Mouse (Mus musculus): ENCODE results near the gene Mif. TPM values are rescaled to one million over a fixed set of nuclear protein-coding genes. Genes with fewer than 3 reads are reported as not detected.

Mif gene
- total RNA-seq (2023): 10 to 100 TPM; 87.8 to 90.9 TPM

GRCm38 (mm10) chr10:75859786-75860470 is at the start of gene Mif:
Gene Mif, minus strand, starts transcription at chr10:75860240.

DNA sequence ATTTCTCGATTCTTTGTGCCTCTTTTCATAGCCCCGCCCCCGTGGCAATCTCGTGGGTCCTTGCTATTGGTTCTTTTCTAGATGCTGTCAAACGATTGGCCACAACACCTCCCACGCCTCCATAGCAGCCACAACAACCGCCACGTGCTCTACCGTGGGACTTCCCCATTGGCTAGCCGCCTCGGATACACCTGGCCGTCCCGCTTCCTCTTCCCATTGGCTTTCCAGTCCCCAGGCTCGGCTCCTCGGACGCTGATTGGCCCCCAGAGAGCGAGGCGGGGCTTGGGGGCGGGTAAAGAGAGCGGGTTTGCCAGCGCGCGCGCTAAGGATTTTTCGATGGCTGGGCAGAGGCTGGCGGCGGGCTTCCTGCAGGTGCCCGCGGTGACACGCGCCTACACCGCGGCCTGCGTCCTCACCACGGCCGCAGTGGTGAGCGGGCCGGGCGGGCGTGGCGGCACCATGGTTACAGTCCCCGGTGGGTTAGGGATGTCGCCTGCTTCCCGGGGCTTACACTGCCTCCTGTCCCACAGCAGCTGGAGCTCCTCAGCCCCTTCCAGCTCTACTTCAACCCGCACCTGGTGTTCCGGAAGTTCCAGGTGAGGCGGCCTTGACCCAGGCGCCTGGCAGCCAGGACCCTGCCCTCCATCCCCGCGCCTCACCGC is 33.2 kb upstream of the Mif start, which contains the start of gene Derl3:
Gene Derl3, plus strand, starts transcription at position 325 of the 662 bp plus-strand sequence.

DNA sequence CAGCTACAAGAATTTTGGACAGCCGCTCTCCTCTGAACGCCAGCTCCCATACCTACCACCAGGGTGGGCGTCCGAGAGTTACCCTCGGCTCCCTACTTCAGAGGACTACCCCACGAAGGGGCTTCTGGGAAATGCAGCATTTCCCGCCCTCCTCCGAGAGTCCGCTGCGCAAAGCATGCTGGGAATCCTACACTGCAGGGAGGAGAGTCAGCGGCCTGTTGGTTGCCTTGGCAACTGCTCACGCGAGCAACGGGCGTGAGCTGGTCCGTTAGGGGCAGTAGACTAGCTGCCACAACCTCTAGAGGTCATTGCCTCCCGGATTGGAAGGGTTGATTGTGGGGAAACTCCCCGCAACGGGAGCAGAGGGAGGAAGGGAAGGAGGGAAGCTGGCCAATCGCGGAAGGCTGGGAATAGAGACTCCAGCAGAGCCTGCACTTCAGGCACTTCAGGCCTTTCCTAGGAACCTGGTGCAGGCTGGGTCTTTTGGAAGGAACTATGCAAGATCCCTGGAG is 22.7 kb downstream of the Mif start, which contains the start of gene Gstt2:
Gene Gstt2, minus strand, starts transcription at position 177 of the 512 bp plus-strand sequence.

GRCm38 (mm10) chr10:75822443-75822842 is 37.6 kb downstream of the Mif start, which contains the start of gene Gstt4:
Gene Gstt4, minus strand, starts transcription at chr10:75822543.

Other genes starting within 250 kb of the Mif start
- gene Susd2, start 216.2 kb downstream of the Mif start, total RNA-seq (2023): 1 to 10 TPM in 1 of 2 experiments, under 1 TPM in 1; 0.79 to 1.1 TPM
- gene Cabin1, start 95.9 kb downstream of the Mif start, total RNA-seq (2023): 10 to 100 TPM; 74.5 to 83.3 TPM
- gene Ddt, start 86.8 kb downstream of the Mif start, total RNA-seq (2023): 10 to 100 TPM; 24.1 to 28.8 TPM
- gene Gm20441, start 79.3 kb downstream of the Mif start, total RNA-seq (2023): not detected
- gene Gstt3, start 78.8 kb downstream of the Mif start, total RNA-seq (2023): 1 to 10 TPM; 6.3 to 6.8 TPM
- 1 to 10 TPM in 1 of 2 experiments, under 1 TPM in 1; 0.52 to 1.0 TPM for gene Gstt1, start 61.7 kb downstream of the Mif start, total RNA-seq (2023)
- gene Gstt4, start 37.7 kb downstream of the Mif start, total RNA-seq (2023): not detected
- gene Gstt2, start 22.8 kb downstream of the Mif start, total RNA-seq (2023): 1 to 10 TPM; 5.9 to 6.4 TPM
- gene Derl3, start 33.2 kb upstream of the Mif start, total RNA-seq (2023): 1 to 10 TPM in 1 of 2 experiments, under 1 TPM in 1; 0.84 to 3.1 TPM
- gene Smarcb1, start 61.4 kb upstream of the Mif start, total RNA-seq (2023): 10 to 100 TPM; 35.2 to 36.8 TPM
- gene Chchd10, start 72.9 kb upstream of the Mif start, total RNA-seq (2023): 1 to 10 TPM in 1 of 2 experiments, under 1 TPM in 1; 0.79 to 3.7 TPM
- not detected for gene Mmp11, start 76.3 kb upstream of the Mif start, total RNA-seq (2023)
- gene Gm867, start 80.4 kb upstream of the Mif start, total RNA-seq (2023): not detected
- not detected for gene Vpreb3, start 82.8 kb upstream of the Mif start, total RNA-seq (2023)
- under 1 TPM in 1 of 2 experiments, not detected in 1; 0.43 TPM for gene Gm5134, start 94.3 kb upstream of the Mif start, total RNA-seq (2023)
- 1 to 10 TPM; 3.4 to 3.6 TPM for gene Zfp280b, start 172.4 kb upstream of the Mif start, total RNA-seq (2023)